Mouse (Mus musculus): ENCODE results near the gene Alox15.

The Alox15 gene

GRCm38 (mm10) chr11:70308296-70308695, 43.5 kb downstream of the Alox15 start:
- DNase-seq (ENCODE audit: low spot score in 2 of 2), result no peak

DNA sequence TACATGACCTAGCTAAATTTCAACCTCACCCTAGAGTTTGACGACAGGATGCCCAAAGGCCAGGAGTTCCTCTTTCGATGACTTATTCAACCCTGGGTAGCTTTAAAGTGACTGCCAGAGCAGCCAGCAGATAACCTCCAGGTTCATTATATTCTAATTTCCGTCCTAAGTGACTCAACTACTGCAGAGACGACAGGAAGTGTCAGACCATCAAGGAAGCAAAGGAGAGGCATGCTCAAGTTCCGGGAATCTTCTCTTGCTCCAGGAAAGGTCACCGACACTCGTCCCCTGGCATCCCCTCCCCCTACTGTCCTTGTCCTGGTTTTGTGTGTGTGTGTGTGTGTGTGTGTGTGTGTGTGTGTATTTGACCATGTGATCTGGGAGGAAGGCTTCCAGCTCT, 45.7 kb downstream of the Alox15 start:
- no peak for DNase-seq (ENCODE audit: low spot score in 2 of 2)

- no peak for DNase-seq (ENCODE audit: low spot score in 2 of 2)
Measured at GRCm38 (mm10) chr11:70302293-70302692, 49.5 kb downstream of the Alox15 start.

- DNase-seq (ENCODE audit: low spot score in 2 of 2), result no peak
Measured at GRCm38 (mm10) chr11:70297836-70298454, 53.9 kb downstream of the Alox15 start.

- DNase-seq (ENCODE audit: low spot score in 2 of 2), result no peak
Measured at GRCm38 (mm10) chr11:70297405-70297804, 54.4 kb downstream of the Alox15 start.

All from urinary bladder, adult 18-20 months (tissue).